Mouse (Mus musculus): Measurements from ENCODE around the gene Snap47. TPM values are rescaled to one million over a fixed set of nuclear protein-coding genes. Genes with fewer than 3 reads are reported as not detected.

Snap47 gene
- polyA plus RNA-seq, 1 experiment from 2014 or later: 388 TPM

GRCm38 (mm10) chr11:59364007-59364406 is 87.0 kb downstream of the Snap47 start:
- ATAC-seq (replicated peaks): no peak
- H3K9me3 ChIP-seq: no peaks in the 10 kb centered on the region
- H3K27ac ChIP-seq (replicated peaks): no peak overlapping the region
- no peaks in the 10 kb centered on the region for H3K36me3 ChIP-seq
- H3K4me3 ChIP-seq: no peak overlapping the region
- no peak overlapping the region for H3K4me2 ChIP-seq (replicated peaks)
- H3K9ac ChIP-seq (replicated peaks): no peak overlapping the region
- H3K27me3 ChIP-seq: no peaks in the 10 kb centered on the region
- peaks cover 14% of the 10 kb centered on the region for H3K4me1 ChIP-seq
- 91% methylated on average over 9 of the region's 9 CpGs for WGBS

- Histone ChIP-seq H3K27me3 (no peaks in the 10 kb centered on the region), H3K4me1 (peaks cover 10% of the 10 kb centered on the region), H3K27ac (replicated peaks) (no peak overlapping the region), H3K4me3 (no peak overlapping the region), H3K36me3 (no peaks in the 10 kb centered on the region), H3K9me3 (no peaks in the 10 kb centered on the region), H3K4me2 (replicated peaks) (no peak overlapping the region), H3K9ac (replicated peaks) (no peak overlapping the region)
- no peak for ATAC-seq (replicated peaks)
- 90% methylated on average over 9 of the region's 9 CpGs for WGBS
These were observed 89.7 kb downstream of the Snap47 start for GRCm38 (mm10) chr11:59361291-59361690.

Other genes starting within 250 kb of the Snap47 start
- gene Mrpl55, start 248.7 kb downstream of the Snap47 start, polyA plus RNA-seq (2015; fragmentation: Nextera tagmentation; extraction: Ambion mirVana): 95.4 and 96.1 TPM in 2 replicates
- gene 2310033P09Rik, start 242.9 kb downstream of the Snap47 start, polyA plus RNA-seq (2015; fragmentation: Nextera tagmentation; extraction: Ambion mirVana): 27.8 and 31.5 TPM in 2 replicates
- gene Arf1, start 222.9 kb downstream of the Snap47 start, polyA plus RNA-seq (2015; fragmentation: Nextera tagmentation; extraction: Ambion mirVana): 614 and 626 TPM in 2 replicates
- gene Wnt3a, start 160.4 kb downstream of the Snap47 start, polyA plus RNA-seq (2015; fragmentation: Nextera tagmentation; extraction: Ambion mirVana): 1.2 and 2.2 TPM in 2 replicates
- gene Wnt9a, start 144.3 kb downstream of the Snap47 start, polyA plus RNA-seq (2015; fragmentation: Nextera tagmentation; extraction: Ambion mirVana): 1.9 and 2.9 TPM in 2 replicates
- not detected in 2 replicates for gene Prss38, start 75.5 kb downstream of the Snap47 start, polyA plus RNA-seq (2015; fragmentation: Nextera tagmentation; extraction: Ambion mirVana)
- 13.9 TPM in 2 replicates for gene Jmjd4, start 1.1 kb downstream of the Snap47 start, polyA plus RNA-seq (2015; fragmentation: Nextera tagmentation; extraction: Ambion mirVana)
- 14.8 and 15.9 TPM in 2 replicates for gene Zfp867, start 21.3 kb upstream of the Snap47 start, polyA plus RNA-seq (2015; fragmentation: Nextera tagmentation; extraction: Ambion mirVana)
- 17.2 and 17.8 TPM in 2 replicates for gene Zkscan17, start 75.6 kb upstream of the Snap47 start, polyA plus RNA-seq (2015; fragmentation: Nextera tagmentation; extraction: Ambion mirVana)
- 0.15 and 0.29 TPM in 2 replicates for gene Nlrp3, start 90.4 kb upstream of the Snap47 start, polyA plus RNA-seq (2015; fragmentation: Nextera tagmentation; extraction: Ambion mirVana)
- not detected in 2 replicates for gene Olfr222, start 125.0 kb upstream of the Snap47 start, polyA plus RNA-seq (2015; fragmentation: Nextera tagmentation; extraction: Ambion mirVana)
- not detected in 2 replicates for gene Olfr223, start 142.1 kb upstream of the Snap47 start, polyA plus RNA-seq (2015; fragmentation: Nextera tagmentation; extraction: Ambion mirVana)
- 77.4 and 92.9 TPM in 2 replicates for gene Mprip, start 210.1 kb upstream of the Snap47 start, polyA plus RNA-seq (2015; fragmentation: Nextera tagmentation; extraction: Ambion mirVana)